Mouse (Mus musculus): Measurements from ENCODE around the gene BC049352.

BC049352 gene

DNA sequence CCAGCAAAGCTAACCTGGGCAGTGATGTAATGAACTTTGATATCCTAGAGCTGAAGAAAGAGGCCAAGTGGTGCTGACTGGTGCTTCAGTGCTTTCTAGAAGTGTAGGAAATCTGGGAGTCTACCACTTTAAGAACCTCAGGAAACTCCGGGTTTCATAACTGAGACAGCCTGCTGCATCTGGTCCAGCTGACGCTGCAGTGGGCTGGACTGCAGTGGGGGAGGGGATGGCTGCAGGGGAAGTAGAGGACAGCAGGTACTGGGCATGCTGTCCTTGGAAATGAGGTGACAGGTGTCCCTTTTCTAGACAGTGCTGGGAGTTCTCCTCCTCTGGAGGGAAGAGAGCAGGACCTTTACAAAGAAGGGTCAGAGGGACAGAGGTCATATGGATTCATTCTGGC lies at the start of gene BC049352:
Gene BC049352 (plus strand): TSS at position 238 of the 400 bp plus-strand sequence.
- in situ Hi-C loops (cut with MboI, MseI), result no loop called here

DNA sequence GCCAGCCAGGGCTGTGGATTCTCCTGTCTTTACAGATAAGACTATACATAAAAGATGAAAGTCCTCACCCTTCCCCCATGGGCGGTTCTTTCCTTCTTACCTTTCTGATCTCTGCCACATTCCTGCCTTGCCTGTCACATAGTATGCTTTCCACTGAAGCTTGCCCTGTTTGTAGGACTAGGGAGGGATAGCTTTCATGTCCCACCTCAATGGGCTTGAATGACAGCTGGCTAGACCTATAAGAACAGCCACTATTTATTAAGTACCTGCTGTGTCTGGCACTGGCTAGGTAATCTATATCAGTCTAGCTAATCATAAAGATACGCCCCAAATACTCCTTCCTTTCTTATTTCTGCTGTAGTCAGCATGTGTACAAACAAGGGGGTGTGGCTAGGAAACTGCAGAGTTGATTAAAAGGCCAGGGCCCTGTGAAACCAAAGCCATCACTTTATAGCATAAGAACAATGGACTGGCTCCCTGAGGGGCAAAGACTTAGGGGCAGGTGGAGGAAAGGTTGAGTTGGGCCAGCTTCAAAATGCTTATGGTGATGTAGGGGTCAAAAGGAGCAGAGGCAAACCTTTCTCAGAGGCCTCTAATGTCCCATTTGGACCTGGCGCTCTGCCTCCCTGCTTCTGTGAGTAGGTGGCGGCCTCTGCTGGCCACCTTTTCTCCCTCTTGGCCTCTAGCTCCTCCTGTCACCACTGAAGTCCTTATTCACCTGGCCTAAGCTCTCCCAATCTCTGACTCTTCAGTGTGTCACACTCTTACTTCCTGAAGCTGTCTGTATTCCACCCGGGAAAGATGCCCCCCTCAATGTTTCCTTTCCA lies 48.1 kb upstream of the BC049352 start:
- in situ Hi-C loops (cut with MboI, MseI), result loop anchor here (5.0 kb wide), 1 partner anchor 106 kb away; no protein-coding TSS in a partner anchor

DNA sequence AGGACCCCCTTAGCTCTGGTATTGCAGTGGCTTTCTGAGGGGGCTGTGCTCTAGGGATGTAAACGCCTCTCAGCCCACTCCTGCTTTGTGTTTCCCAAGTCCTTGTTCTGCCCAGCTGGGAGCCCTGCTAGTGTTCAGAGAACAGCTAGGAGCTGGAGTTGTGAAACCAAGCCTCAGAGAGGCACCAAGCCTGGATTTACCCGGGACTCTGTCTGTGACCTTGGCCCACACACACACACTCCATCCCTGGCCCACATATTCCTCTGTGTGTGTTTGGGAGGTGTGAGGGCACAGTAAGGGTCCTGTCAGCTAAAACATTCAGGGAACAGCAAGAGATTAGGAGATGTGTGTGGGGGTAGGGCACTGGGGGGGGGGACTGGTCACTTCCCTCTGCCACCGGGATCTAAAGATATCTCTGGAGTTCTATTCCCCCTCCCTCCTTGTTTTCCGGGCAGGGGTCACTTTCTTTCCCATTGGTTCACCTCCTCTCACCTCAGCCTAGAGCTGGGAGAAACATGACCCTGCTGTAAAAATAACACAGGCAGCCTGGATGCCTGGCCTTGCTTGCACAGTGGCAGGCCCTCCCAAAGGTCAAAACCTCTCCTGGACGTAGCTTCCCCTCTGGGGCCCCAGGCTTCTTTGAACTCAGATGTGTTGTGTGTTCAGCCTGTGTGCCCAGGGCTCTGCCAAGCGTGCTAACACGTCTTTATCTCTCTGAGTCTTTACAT lies 45.2 kb upstream of the BC049352 start:
- in situ Hi-C loops (cut with MboI, MseI), result no loop called here

DNA sequence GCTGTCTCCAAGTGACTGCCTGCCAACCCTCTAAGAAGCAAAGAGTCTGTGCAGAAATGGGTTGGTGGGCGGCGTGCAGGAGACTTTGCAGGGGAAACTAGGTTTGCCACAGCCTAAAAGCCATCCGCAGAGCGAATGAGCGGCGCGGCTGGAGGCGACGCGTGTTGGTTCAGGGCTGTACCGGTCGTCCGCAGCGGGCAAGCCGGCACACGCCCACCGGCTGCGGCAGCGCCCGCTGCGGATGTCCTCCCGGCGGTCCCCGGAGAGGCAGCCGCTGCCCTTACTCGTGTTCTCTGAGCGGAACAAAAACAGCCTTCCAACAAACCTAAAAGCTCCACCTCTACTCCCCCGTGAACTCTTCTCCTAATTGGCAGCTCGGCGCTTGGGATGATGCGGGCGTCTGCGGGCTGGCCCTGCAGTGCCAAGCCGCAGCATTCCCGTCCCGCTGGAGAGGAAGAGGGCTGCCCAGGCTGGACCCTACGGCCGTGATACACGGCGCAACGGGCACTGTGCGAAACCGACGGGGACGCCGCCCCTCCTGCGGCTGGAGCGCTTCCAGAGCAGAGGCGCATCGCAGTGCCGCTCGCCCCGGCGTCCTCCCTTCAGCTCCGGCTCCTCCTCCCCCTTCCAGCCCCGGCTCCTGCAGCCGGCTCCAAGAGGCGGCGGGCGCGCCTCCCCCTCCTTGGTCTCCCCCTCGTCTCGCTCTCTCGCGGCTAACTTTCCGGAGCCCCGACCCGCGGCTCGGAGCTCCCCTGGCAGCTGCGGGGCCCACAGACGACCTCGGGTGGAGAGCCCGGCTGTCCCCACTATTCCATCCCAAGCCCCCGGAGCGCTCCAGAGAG lies 43.4 kb upstream of the BC049352 start, which contains the start of gene Scn4b:
Gene Scn4b (plus strand): TSS at position 205 of the 842 bp plus-strand sequence.
- in situ Hi-C loops (cut with MboI, MseI), result no loop called here

DNA sequence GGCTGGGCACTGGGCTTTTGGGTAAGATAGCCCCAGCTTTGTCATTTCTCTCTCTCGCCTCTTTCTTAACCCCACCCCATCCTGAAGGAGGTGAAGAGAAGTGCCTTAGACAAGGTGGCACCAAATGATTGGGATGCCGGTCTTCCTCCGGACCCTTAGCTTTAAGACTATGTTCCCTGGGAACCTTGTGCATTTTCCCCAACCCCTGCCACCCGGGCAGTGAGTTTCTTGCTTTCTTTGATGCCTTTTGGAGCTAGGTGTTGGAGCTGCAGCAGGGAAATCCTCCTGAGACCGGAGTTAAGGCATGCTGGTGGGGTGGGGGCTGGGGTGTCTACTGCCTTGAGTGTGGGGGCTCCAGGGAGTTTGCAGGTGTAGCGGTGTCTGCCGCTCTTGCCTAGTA lies 42.7 kb upstream of the BC049352 start:
- in situ Hi-C loops (cut with MboI, MseI), result no loop called here

DNA sequence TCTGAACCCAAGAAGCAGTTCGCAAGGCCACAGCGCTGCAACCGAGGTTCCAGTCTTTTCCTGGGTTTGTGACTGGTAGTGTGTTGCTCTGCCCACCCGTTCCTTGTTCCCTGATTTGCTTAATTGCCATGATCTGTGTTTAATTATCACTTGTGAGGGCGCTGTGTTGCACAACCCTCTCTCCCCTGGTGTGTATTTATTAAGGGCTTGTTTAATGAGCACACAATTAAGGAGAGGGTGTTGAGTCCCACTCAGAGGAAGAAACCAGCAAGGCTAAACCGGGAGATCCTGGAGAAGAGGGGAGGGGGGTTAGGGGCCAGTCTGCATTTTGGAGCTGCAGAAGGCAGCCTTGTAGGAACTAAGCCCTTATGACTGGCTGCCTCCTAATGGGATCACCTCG lies 40.9 kb upstream of the BC049352 start:
- in situ Hi-C loops (cut with MboI, MseI), result no loop called here

DNA sequence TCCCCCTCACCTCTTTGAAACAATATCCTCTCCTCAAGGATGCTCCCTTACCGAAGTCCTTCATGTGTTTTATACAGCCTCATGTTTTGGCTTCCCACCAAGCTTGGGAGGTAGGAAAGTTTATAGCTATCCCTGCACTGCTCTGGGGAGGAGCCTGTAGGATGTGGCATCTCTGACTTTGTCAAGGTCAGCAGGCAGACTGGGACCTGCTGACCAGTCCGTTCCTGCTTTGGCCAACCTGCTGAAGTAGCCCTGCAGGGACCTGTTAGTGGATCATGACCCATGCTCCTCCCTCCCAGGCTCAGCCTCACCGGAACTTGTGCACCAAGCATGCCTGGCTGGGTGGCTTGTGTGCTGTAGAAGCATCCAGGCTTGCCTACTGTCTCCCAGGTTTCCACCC lies 39.1 kb upstream of the BC049352 start:
- in situ Hi-C loops (cut with MboI, MseI), result no loop called here

DNA sequence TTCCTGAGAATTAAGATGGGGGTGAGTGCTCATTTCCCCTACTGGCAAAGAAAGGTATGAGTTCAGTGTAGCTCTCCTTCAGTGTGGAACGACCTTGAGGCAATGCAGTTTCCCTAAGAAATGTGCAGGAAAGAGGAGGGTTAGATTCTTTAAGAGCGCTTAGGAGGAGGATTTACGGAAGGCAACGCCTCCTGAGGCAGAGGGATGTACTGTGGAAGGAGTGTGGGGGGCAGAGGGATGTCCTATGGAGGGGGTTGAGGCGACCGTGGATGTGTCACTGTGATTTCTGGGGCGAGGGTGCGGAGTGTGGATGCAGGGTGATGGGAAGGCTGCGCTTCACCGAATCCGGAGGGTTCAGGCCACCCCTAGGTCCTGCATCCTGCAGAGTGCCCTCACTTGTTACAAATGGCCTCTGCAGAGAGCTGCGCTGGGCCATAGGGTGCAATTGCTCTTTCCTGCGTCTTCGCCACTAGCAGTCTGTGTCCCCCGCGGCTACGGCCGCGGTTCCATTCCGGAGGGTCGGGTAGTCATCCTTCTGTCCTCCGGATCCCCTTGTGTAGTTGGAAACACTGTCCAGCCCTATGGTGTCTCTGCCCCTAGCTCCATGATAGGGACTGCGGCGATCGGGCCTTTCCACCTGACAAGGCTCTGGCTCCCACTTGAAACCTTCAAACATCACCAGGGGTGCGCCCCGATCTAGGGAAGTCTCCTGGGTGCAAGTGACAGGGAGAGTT lies 36.1 kb upstream of the BC049352 start:
- in situ Hi-C loops (cut with MboI, MseI), result no loop called here

DNA sequence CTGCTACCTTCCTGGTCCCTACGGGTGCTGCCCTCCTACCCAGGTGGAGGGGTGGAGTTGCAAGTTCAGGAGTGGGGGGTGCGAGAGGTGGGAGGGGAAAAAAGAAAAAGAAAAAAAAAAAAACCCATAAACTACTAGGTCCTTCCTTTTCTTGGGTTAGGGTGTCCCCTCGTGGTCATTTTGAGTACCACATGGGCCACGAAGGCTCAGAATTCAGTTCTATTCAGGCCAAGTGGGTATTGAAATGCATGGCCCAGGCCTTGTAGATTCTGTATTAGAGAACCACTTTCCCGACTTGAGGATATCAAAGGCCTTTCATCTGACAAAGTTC lies 35.6 kb upstream of the BC049352 start:
- in situ Hi-C loops (cut with MboI, MseI), result no loop called here

DNA sequence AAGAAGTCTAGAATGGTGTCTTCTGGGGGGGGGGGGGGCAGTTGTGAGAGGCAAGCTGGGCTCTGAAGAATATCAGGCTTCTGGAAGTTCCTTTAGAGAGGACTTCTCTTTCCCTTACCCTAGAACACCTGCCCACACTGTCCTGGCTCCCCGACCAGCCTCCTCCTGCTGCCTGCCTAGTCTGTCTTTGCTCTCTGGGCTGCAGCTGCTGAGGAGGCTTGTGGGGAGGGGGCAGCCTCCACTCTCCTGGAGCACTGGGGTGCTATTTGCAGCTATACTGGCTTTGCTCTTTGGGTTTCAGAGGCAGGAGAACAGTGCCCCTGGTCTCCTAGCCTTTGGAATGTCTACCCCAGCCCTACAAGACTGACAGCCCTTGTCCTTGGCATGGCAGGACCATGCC lies 30.9 kb upstream of the BC049352 start:
- in situ Hi-C loops (cut with MboI, MseI), result no loop called here

DNA sequence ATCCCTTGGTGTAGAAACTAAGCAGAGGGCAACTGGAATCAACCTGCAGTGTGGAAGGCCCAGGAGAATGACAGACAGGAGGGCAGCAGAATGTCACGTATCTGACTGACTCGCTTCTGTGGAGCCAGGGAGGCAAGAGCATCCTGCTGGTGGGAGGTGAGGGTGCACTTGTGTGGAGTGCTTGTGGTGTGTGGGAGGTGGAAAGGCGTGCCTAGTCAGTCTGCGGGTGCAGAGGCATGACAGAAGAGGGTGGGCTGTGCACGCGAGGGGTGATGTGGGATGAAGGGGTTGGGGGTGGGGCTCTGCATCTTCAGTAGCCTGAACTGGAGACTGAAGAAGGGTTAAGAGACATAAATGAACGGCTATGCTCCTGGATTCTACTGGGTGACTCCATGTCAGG lies 28.4 kb upstream of the BC049352 start:
- in situ Hi-C loops (cut with MboI, MseI), result no loop called here

DNA sequence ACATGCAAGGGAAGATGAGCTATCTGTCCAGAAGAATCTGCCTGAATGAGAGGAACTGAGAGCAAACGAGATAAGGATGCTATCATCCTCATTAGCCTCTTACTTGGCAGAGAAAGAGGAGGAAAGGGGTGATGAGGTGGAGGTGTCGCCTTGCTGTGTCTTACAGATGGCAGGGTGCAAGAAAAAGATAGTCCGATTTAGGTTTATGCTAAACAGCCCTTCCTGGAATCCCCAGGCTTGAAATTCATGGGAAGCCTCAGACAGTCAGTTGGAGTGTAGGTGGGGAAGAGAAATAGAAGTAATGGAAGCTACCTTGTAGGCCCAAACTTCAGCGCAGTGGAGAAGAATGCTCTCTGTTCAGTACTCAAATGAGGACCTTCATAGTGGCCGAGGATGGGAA lies 13.9 kb upstream of the BC049352 start:
- in situ Hi-C loops (cut with MboI, MseI), result no loop called here

DNA sequence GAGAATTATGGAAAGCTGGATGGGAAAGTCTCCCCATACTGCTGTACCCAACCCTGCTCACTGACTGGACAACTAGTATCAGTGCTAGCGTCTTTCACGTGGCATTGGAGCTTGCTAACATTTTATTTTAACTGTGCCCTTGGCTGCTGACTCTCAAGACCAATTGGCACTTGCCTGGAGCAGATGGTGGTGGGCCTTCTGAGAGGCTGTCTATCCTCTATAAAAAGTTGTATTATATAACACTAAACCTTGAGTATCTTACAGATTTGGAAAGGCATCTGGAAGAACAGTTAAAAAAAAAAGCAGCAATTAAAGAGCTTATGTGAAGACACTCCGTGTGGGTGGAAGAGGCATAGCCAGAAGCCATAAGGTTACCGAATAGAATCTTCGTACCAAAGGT lies 11.7 kb upstream of the BC049352 start:
- in situ Hi-C loops (cut with MboI, MseI), result no loop called here

DNA sequence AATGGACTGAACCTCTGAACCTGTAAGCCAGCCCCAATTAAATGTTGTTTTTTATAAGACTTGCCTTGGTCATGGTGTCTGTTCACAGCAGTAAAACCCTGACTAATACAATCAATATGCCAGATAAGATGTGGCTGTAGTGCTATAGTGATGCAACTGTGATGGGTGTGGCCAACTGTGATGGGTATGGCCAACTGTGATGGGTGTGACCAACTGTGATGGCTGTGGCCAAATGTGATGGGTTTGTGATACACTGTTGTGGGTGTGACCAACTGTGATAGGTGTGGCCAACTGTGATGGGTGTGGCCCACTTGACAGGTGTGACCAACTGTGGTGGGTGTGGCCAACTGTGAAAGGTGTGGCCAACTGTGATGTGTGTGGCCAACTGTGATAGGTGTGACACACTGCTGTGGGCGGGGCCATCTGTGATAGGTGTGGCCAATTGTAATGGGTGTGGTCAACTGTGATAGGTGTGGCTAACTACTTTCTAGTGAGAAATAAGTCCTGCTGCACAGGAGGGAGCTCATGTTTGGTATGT lies 10.7 kb upstream of the BC049352 start:
- in situ Hi-C loops (cut with MboI, MseI), result no loop called here

DNA sequence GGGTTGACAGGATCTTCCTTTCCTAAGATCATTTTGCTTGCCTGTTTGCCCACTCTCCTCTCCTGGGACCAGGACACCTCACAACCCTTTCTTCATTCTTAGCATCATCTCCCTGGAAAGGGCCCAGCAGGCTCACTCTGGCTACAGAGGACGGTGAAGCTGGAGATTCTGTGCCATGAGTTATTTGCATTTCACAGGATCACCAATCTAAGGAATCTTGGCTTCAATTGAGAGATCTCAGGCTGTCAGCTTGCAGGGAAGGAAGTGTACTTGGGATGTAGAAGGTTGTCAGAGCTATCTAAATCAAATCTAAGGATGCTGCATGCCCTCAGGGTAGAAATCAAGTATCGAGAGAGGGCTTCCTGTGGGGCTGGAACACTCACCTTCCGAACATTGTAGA lies 8.3 kb upstream of the BC049352 start:
- in situ Hi-C loops (cut with MboI, MseI), result no loop called here

DNA sequence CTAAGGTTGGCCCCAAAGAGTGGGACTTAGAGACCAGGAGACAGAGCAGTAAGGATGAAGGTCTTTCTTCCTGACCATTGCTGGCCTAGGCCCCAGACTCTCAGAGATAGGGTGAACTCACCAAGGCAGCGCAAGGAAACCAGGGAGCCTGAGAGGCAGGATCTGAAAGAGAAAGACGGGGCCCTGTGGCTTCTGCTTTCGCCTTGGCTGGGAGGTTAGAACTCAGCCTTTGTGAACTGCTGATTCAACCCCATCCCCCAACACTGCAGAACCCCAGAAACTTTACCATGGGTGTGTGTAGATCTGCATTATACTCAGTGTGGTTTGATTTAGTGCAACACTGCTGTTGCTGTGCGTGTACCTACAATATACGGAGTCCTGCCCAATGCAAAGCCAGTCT lies 2.5 kb upstream of the BC049352 start:
- in situ Hi-C loops (cut with MboI, MseI), result no loop called here

DNA sequence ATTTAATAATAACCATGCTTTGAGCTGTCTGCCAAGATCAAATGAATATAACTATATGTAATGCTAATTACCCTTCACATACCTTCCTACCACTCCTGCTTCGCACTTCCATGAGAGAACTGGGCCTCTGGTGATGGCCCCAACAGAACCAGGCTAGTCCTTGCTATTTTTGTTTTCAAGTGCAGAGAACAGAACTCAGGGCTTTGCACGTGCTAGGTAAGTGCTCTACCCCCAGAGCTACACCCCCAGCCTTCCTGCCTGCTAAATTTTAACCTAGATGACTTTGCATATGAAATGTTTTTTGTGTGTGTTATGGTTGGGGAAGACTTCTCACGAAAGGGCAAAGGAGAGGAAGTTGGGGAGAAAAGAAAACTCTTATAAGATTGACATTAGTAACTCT lies 714 bp downstream of the BC049352 start:
- in situ Hi-C loops (cut with MboI, MseI), result no loop called here

DNA sequence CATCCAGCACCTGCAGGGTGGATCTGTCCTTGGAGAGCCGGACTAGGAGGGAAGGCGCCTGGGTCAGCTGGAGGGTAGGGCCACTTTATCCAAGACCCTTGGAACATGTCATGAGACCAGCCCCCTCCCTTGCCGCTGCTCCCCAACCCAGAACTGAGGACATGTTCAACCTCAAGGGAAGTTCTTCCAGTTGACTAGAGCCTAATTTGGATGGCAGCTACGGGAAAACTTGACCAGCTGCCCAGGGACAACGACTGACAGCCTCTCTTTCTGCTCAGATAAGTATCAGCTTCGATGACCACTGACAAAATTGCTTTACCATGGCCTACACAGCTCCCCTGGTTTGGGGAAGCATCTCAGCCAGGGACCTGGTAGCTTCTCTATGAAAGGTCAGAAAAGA lies 1.5 kb downstream of the BC049352 start:
- in situ Hi-C loops (cut with MboI, MseI), result no loop called here

DNA sequence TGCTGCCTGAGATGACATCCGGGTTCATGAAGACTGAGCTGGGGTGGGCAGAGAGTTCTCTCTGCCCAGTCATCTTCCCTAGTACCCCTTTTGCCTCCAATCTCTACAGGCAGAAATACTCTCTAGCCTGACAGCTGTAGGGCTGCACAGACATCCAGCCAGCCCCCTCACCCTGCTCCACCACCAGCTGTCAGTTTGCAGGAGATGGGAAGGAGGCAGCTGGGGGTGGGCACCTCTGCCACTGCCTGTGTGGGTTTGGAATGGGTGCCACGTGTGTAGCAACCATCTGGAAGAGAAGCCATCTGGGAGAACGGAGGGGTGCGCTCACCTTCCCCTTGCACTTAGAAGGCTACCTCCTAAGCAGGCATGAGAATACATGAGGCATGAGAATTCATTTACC lies 3.4 kb downstream of the BC049352 start:
- in situ Hi-C loops (cut with MboI, MseI), result no loop called here

DNA sequence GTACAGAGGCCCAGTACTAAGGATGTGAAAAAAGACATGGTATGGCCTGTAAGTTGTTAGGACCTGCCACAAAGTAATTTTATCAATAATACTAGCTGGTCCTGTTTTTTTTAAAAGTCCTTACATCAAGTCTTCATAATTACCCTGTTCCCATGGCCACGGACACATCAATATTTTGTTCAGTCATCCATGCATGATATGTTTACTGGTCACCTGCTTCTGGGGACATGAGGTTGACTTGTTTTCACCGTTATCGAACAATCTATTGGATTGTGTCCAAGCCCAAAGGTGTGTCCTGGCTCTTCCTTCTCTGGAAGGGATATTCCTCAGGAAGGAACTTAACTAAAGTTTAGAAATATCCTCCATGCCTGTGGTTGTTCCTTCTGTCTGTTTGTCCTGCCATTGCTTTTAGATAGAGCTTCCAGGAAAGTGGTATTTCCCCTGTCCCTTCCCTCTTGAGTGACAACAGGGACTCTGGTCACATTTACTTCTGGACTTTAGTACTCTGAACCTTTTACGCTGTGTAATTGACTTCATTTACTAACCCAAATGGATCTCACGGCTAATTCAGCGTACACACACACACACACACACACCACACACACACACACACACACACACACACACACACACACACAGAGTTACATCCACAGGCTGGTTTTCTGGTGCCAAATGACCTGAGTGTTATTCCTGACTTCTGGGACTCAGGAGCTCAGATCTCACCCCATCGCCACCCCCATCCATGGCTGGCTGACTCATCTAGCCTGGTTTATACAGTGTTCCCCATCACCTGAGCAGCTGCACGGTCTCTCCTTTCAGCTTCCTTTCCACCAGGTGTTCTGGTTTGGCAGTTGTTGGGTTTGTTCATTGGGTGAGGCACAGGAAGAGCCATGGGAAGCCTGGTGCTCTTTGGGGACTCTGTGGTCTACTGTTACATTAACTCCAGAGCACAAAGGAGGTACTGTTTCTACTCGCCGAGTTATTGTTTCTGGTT lies 7.1 kb downstream of the BC049352 start:
- in situ Hi-C loops (cut with MboI, MseI), result no loop called here

Data from regulatory T cell (primary cell).